Mouse (Mus musculus) myocyte (in vitro differentiated cells): ENCODE measurements at regions not wholly inside any gene's neighbourhood (a gene's known extent, or its start where the extent isn't known, plus 50 kb on each side); places are given as distances from the start of the nearest gene placed in this dataset.

ENCODE experiments used
- POLR2A ChIP-seq: IDR thresholded peaks from one replicate; pipeline ENCODE4 v1.6.1; 2011; ENCODE audit warnings: low read depth, mild to moderate bottlenecking, control low read depth, moderate library complexity; ENCODE audit not compliant: insufficient read length
- USF1 ChIP-seq: IDR thresholded peaks from one replicate; pipeline ENCODE4 v1.6.1; 2011; ENCODE audit warnings: low read depth, mild to moderate bottlenecking, control low read depth, moderate library complexity

DNA sequence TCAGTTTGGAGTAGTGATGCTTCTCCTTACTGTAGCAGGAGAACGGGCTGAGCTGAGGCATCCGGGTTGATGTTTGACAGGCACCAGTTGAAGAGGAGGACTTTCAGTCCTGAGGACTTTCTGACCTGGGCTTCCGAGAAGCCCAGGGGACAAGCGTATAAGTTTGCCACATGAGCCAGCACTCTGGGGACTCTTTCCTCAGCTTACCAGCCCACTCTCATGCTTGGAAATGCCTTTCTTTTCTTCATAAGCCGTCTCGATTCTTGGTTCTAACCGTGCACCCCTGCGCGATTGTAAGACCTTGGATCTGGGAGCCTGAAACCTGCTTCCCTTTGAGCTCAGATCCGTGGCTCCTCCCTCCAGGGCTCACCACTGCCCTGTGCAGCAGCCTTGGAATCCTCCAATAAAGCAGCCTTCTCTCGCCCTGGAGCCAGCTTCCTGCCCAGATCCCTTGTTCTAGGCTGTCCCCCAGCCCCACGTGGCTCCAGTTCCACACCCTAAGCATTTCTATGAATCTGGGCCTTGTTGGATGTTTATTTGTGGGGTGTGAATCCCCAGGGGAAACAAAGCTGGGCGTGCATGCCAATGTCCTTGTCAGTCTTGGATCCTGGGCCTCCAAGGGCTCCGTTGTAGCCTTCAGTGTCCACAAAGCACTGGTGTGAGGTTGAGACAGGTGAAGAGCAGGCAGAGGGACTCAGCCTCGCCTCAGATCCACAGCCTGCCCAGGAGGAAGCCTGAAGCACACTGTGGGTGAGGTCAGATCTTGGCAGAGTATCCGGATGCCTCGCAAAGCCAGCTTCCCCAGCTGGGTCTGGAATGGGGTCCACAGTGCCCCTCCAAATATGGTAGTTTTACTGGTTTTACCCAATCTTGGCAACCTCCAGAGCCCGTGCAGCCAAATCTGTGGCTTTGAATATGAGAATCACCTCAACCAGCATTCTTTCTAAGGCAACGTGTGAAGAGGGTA is 163.7 kb downstream of the Ly86 start:
- no peak for TF ChIP-seq POLR2A
- TF ChIP-seq USF1: no peak
